Mouse (Mus musculus) A20 (cell line): Measurements from ENCODE around the gene Ndufaf8.

Experiments
- DNase-seq: peaks from one replicate; pipeline ENCODE4 v3.0.0-alpha.2; 2011; ENCODE audit warnings: low read depth, low spot score

Gene Ndufaf8

DNA sequence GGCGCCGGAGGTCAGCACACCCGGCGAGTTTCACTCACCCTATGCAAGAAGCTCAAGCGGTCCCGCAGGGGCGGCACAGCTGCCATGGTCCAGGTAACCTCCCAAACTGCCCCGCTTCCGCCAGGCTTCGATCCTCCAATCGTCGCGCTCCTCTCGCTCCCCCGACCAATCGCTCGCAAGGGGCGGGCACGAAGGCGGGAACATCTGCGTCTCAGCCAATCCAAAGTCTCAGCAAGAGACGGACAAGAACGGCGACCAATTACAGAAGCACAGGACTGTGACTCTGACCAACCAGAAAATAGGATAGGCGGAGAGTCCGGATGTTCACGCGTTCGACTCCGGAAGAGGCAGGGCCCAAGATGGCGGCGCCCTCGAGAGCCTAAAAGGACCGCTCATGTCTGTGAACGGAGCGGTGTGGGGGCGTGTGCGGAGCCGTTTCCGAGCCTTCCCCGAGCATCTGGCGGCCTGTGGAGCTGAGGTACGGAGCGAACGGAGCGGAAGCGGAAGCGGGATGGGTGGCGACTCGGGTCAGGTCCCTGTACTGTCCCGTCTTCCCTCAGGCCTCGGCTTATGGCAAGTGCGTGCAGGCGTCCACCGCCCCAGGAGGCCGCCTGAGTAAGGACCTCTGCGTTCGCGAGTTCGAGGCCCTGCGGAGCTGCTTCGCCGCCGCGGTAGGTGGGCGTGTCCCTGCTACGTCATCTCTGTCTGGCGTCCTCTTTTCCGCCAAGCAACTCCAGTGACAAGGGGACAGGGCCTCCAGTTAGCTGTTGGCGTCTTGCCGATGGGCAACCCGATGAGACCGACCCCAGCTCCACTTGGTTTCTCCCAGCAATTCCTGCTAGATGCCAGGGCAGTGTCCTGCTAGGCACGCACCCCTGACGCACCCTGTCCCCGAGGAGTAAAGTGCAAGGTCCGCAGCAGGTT is at the start of gene Ndufaf8, which contains the start of gene Tepsin:
Gene Ndufaf8 (plus strand): TSS at position 341 of the 924 bp plus-strand sequence.
Gene Tepsin (minus strand): TSS at position 144 of the 924 bp plus-strand sequence.
- peak; percentile 100 for DNase-seq

DNA sequence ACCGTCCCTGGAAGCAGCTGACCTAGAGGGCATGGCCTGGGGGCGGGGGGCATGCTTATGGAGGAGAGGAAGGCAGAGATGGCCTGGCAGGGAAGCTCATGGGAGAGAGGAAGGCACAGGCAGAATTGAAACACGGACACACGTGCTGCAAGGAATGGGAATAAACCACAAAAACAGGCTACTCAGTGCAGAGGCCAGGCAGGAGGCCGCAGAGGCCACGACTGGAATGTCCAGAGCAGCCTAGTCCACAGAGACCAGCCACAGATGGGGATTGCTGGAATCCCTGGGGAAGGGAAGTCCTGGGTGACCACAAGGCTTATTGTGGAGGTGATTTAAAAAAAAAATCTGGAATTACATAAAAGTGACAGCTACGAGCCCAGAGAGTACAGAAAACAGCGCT is 49.7 kb upstream of the Ndufaf8 start:
- no peak for DNase-seq

DNA sequence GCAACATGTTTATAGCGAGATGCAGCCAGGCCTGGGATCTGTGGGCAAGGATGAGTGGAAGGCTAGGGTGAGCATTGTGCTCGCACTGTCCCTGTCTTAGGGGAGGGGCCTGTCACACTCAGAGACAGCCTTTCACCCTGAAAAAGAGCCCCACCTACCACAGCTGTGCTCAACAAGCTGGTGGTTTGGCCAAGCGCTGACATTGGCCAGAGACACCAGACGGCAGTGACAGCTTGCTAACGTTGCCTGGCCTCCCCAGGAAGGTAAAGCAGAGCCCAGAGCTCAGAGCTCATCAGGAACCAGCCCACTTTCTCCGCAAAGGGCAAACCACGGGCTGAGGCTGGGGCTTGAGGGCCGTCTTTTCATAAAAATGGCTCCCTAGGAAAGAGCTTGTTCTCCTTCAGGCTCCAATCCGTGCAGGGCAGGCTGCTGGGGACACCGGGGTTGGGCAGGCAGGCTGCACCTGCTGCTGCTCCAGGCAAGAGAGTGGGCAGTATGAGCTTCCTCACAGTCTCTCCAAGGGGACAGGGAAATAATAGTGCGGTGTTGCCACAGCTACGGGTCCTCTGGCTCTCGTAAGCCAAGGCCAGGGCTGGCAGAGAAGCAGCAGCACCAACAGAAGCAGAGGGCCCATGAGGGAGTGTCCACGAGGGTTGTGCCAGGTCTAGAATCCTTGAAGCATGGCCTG is 47.5 kb upstream of the Ndufaf8 start:
- peak; percentile 53 for DNase-seq

DNA sequence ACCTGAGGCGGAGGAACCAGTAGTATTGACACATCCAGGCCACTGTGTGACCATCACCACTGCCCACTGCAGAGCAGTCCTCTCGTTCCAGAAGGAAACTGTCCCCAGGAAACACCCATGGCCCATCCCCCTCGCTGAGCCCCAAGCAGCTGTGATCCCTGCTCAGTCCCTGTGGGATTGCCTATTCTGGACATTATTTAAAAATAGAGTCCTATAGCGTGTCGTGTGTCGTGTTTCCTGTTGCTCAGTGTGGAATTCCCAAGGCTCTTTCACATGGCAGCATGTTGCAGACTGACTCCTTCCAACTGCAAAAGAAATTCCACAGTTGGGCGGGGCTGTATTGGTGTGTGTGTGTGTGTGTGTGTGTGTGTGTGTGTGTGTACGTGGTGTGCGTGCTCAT is 46.5 kb upstream of the Ndufaf8 start:
- no peak for DNase-seq

DNA sequence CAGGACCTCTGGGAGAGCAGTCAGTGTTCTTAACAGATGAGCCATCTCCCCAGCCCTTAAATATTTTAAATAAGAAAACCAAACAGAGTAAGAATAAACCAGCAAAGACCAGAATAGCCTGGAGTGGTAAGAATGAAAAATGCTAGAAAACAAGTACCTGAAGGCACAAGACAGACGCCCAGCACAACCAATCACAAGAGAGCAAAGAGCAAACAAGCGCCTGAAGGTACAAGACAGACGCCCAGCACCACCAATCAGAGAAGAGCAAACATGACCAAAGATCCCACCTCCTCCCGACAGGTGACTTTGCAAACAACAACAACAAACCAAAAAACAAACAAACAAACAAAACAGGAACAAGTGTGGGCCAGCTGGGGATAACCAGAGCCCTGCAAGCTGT is 44.9 kb upstream of the Ndufaf8 start:
- no peak for DNase-seq

DNA sequence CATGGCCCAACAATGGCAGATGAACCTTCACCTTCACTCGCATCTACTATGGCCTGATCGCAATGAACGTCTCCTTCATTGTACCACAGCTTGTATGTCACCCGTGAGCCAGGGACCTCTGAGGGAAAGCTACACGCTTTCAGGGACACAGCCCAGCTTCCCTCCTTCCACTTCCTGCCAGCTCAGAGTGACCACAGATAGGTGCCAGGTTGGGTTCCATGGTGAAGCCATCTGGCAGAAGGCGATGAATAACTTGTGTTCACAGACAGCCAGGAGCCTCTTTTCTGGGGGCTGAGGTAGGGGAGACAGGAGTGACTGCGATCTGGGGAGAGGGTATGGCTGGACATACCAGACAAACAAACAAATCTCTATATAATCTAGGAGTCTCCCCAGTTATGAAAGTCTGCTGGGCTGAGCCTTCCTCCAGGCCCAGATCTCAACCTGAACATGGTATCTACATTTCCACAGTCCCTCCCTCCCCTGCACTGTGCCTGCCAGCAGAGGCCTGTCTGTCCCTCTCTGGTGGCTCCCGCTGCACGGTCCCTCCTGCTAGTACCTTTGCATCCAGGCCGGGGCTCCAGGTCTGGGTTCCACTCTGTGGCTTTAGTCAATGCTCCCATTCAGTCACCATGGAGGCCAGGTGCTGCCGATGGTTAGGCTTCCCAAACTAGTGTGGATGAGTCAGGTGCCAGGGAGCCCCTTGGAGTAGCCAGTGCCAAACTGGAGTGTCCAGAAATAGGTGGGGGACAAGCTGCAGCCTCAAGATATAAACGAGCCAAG is 42.6 kb upstream of the Ndufaf8 start:
- DNase-seq, result no peak

DNA sequence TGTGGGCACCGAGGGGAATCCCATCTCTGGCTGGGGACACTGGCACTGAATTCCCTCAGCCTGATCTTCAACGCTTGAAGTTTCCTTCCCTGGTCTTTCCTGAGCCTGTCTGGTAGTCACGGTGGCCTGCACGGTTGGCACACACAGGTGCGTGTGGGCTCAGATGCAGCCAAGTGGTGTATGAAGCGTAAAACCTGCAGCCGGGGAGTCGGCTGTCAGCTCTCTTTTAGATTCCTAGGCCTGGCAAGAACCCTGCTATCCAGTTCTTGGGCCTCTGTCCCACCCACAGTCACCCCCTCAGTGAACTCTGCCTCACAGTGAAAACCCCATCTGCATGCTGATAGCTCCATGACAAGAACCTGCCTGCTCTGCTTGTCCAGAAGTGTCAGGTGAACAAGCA is 38.1 kb upstream of the Ndufaf8 start:
- DNase-seq, result peak; percentile 76

DNA sequence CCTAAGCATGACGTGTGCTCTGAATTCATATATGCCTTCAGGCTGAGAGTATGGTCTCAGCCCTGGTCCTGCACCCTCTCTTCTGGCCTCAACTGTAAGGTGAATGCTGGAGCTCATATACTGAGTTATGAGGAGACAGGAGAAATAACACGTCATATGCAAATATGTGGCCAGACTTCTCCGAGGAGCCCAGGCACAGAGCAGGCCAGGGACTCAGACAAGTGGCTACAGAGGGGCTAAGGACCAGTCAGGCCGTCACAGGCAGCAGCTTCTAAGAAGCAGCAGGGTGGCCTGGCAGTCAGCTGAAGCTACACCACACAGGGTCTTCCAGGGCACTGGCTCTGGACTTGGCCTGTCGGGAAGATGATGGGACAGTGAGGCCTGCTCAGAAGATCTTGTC is 35.4 kb upstream of the Ndufaf8 start:
- DNase-seq, result peak; percentile 86

DNA sequence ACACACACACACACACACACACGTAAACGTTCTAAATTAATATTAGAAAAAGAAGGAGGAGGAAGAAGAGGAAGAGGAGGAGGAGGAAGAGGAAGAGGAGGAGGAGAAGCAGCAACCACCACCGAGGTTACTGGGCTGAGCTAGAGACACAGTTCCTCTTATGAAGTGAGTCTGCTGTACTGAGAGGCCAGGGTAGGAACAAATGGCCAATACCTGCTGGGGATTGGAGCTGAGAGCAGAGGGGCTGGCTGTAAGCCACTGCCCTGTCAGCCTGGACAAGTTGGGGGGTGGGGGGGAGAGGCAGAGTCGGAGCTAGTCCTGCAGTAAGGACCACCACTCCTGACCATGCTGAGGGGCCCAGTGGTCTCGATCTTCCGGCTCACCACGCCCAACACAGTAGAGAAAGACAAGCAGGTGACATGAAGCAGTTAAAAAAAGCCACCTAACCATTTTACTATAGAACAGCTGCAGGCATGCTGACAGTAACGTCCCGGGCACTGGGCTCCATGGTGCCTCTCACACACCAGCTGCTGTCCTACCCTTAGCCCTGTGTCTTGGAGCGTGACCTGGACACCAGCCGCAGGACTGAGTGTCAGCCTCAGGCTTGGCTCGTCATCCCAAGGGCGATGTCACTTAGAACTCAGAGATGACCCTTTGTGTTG is 34.6 kb upstream of the Ndufaf8 start:
- DNase-seq, result peak; percentile 87

DNA sequence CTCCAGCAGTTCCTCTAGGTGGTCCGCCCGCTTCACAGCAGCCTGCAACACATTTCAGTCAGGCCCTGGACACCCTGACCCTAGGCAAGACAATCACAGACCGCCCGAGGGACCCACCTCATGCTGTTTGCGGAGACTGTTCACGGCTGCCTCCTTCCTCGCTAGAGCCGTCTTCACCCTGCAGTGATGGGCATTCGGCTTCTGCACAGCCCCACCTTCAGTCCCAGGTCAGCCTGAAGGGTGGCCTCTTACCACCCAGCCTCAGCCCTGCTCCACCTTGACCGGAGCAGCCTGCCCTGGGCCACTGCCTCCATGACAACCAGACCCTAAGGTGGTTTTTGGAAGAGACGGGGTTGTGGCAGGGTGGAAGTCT is 34.1 kb upstream of the Ndufaf8 start:
- DNase-seq, result no peak

DNA sequence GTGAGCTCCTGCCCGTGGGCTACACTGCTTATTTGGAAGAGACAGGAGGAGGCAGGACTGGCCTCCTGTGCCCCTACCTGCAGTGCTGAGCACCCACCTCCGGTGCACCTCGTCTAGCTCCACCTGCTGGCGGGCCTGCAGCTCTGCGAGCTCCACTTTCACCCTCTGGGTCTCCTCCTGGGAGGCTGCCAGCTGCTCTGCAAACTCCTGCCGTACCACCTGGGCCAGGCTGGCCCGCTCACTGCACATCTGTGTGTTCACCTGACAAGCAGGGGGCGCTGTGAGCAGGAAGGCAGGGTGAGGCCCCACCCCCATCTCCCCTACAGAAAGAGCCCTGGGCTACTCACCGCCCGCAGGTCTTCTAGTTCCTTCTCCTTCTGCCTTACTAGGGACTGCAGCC is 33.4 kb upstream of the Ndufaf8 start:
- DNase-seq, result peak; percentile 85

DNA sequence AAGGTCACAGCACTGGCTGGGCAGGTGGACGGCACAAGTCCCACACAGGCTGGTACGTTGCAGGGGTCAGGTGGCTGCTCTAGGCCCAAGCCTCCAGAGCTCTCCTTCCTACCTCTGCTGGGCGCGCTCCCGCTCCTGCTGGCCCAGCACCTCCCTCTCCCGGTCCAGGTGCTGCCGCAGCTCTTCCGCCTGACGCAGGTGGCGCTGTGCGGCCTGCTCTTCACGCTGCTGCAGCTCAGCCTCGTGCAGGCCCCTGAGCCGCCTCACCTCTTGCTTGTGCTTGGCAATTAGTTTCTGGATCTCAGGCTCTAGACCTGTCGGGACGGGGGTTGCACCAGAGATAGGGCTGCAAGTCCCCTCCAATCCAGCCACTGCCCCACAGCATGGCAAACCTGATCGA is 30.9 kb upstream of the Ndufaf8 start:
- DNase-seq, result no peak

DNA sequence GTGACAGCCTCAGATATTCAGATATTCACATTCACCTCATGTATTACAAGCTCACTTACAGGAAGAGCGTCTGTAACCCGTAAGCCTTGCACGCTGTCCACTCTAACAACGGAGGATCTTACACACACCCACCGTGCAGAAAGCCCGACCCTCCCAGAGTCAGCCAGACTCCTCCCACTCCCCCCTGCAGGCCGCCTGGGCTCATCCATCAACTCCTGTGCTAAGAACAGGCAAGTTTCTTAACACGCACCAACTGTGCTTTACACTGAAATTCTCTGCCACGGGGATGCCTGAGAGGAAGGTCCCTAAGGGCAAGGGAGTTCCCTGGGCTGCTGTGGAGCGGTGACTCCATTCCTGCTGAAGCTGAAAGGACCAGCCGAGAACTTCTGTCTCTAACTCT is 29.5 kb upstream of the Ndufaf8 start:
- DNase-seq, result no peak

DNA sequence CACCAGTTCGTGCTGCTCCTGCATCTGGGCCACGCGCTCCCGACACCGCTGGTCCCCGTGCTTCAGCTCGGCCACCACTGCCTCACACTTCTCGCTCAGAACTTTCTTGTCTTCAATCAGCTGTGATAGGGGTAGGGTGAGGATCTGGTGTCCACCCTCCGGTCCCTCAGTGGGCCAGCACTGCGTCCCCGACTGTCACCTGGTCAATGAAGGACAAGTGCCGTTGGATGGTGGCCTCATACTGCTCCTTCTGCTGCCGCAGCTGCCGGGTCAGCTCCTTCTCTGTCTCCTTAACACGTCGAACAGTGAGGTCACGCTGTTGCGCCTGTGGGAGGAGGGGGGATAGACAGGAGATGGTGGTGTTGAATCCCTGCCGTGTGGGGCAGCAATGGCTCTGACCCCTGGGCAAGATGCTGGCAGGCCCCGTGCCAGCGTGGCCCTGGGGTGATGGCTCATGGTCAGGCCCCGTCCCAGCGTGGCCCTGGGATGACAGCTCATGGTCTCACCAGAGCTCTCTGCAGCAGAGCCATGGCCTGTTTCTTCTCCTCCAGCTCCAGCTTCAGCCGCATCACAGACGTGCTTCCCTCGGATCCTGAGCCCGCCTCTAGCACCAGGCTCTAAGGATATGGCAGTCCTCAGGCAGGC is 28.3 kb upstream of the Ndufaf8 start:
- no peak for DNase-seq

DNA sequence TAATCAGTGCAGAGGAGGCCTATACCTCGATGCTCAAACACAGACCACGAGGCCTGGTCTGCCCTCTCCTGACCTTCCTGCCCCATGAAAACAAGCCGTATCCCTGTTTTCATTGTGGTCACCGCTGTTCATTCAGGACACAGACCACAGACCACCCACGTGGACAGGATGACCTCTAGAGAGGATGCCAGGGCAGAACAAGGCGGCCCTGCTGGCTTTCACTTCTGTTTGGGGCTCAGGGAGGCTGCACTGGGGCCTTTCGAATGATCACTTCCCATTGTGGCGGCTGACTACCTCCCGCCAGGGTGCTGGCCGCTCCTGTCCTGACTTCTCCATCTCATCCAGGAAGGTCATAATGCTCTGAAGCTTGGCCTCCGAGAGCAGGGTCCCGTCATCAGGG is 27.7 kb upstream of the Ndufaf8 start:
- no peak for DNase-seq

DNA sequence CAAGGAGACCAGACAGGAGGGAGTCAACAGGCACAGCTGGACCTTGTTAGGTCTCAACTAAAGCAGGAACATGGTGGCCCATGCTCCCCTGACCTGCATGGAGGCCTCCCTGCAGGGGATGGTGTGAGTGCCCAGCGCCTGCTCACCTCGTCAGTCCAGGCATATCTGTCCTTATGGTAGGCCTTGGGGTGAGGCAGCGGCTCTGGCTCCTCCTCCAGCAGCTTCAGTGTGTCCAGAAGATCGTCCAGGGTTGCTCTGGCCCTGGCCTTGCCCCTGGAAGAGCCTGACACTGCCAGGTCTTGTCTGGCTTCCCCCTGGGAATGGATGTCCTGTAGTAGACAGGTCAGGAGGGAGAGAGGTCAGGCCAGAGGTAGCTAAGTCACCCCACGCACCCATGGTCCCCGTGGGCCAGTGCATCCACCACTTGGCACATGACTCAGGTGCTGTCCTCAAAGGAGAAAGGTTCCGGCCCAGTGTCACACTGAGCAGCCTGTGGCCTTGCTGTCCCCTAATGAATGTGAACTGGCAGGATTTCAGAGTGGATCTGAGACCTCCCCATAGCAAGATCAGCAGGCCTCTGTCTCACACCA is 26.9 kb upstream of the Ndufaf8 start:
- no peak for DNase-seq

DNA sequence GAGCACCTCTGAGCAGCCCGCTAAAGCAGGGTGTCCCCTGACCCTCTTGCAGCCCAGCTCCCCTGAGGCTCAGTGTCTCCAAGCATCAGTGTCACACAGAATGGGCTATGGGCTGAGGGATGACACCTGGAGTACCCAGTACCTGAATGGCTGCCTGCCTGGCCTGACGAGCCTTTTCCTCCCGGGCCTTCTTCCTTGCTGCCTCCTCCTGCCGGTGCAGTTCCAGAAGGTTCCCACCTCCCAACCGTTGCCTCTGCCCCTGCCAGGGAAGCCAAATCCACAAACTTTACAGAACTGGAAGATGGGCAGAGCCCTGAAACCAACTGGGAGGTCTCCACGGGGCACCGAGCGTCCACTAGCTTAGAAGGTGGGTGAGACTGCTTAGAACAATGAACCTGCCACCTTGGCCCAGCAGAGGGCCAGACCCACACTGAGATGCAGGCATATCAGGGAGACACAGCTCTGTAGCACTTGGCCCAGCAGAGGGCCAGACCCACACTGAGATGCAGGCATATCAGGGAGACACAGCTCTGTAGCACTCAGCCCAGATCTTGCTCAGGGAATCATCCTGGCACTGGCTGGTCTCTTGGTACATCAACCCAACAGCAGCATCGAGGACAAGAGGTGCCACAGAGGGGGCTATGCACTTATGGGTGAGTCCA is 25.6 kb upstream of the Ndufaf8 start:
- no peak for DNase-seq

DNA sequence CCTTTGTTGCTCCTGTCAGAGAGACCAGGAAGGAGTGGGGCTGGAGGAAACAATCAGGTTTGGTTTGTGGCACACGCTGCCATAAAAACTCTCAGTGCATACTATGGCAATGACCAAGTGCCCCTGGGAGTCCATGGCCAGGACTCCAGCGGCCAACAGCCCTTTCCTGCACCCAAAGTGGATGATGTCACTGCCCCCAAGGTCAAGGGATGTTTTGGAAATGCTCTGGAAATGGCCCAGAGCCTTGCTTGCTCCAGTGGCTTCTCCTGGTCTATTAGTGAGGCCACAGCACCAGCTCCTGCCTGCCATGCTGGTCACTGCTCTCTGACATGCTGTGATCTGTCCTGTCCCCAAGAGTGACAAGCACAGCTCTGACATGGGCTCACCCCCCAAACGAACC is 22.5 kb upstream of the Ndufaf8 start:
- no peak for DNase-seq

DNA sequence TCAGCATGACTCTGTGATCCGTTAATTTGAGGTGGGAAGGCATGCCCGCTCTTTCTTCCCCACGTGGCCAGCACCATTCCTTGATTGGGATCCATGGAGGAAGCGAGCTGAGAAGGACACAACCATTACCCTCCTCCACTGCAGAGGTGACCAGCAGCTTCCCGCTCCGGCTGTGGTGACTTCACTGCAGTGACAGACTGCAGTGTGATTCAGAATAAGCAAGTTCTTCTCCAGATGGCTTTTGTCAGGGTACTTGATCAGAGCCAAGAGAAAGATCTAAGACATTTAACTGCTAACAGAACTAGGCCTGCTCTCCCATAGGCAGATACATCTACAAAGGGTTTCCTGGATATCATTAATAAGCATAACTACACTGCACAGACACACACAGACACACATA is 18.4 kb upstream of the Ndufaf8 start:
- DNase-seq, result no peak
